Mouse (Mus musculus): ENCODE measurements around the gene Zfp114. TPM values are rescaled to one million over a fixed set of nuclear protein-coding genes. Genes with fewer than 3 reads are reported as not detected.

Gene Zfp114
- 4.9 and 6.1 TPM in 2 replicates for polyA plus RNA-seq (2016; fragmentation: Nextera tagmentation; extraction: Ambion mirVana)

- peak within 1 kb of the TSS; percentile 56 for H3K9ac ChIP-seq
- no peaks in the 10 kb centered on the region for H3K36me3 ChIP-seq
- 14% methylated on average over 23 of the region's 23 CpGs for WGBS
- no peaks in the 10 kb centered on the region for H3K27me3 ChIP-seq (replicated peaks)
- ATAC-seq (ENCODE audit: low FRiP score, low read depth), result peak; percentile 88
- no peaks in the 10 kb centered on the region for H3K4me1 ChIP-seq
- peak within 1 kb of the TSS; percentile 57 for H3K4me2 ChIP-seq (replicated peaks)
- H3K4me3 ChIP-seq, result peak within 1 kb of the TSS; percentile 53
- H3K27ac ChIP-seq, result no peak within 1 kb of the TSS
- no peaks in the 10 kb centered on the region for H3K9me3 ChIP-seq
Observed at GRCm38 (mm10) chr7:24174618-24175336, at the start of gene Zfp114. Gene Zfp114 (plus strand): TSS chr7:24175060.

GRCm38 (mm10) chr7:24133425-24133995, 41.4 kb upstream of the Zfp114 start:
- Histone ChIP-seq H3K4me1 (peaks cover 11% of the 10 kb centered on the region), H3K9me3 (no peaks in the 10 kb centered on the region), H3K27ac (no peak overlapping the region), H3K4me2 (replicated peaks) (peak overlapping the region; percentile 74), H3K4me3 (peak overlapping the region; percentile 61), H3K9ac (peak overlapping the region; percentile 56), H3K36me3 (peaks cover 26% of the 10 kb centered on the region), H3K27me3 (replicated peaks) (no peaks in the 10 kb centered on the region)
- ATAC-seq (ENCODE audit: low FRiP score, low read depth), result peak; percentile 27
- 19% methylated on average over 6 of the region's 6 CpGs for WGBS

DNA sequence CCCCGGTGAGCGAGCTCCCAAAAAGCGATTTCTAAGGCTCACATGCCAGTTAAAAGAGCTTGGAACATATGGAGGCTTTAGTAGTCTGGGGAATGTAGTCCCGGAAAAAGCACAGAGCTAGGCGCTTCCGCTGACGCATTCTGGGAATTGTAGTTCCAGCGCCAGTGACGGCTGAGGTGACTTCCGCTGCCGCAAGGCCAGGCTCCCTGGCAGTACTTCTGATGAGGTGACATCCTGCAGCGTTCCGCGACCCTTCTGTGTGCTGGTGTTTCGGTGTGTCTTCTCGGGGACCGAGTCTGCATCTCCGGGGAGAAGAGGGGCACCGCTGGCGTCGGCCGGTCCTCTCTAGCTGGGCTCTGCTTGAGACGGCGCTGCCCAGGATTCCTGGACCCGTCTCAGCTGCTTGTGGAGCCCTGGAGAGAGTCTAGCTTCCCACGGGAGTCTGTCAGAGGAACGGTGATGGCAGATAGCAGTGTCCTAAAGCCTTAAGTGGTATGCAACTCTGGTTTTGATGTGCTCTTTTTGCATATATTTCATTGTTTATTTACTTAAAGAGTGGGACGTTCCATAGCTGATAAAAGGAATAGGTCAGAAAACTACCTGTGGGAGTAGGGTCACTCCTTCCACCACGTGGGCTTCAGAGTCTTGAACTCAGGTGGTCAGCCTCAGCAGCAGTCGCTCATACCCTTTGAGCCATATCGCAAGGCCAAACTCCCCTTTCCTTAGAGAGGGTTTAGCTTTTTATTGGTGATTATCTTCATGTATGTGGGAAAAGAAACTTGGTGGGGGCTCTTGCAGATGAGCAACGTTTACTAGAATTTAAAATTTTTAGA, 40.6 kb upstream of the Zfp114 start, which contains the start of gene Zfp235:
TSS of gene Zfp235 (plus strand) at position 174 of the 833 bp plus-strand sequence.
- no peaks in the 10 kb centered on the region for H3K27me3 ChIP-seq (replicated peaks)
- H3K36me3 ChIP-seq, result peaks cover 33% of the 10 kb centered on the region
- peak within 1 kb of the TSS; percentile 68 for H3K9ac ChIP-seq
- peak; percentile 94 for ATAC-seq (ENCODE audit: low FRiP score, low read depth)
- WGBS, result 3% methylated on average over 32 of the region's 32 CpGs
- H3K9me3 ChIP-seq, result no peaks in the 10 kb centered on the region
- peaks cover 11% of the 10 kb centered on the region for H3K4me1 ChIP-seq
- H3K27ac ChIP-seq, result no peak within 1 kb of the TSS
- peak within 1 kb of the TSS; percentile 74 for H3K4me2 ChIP-seq (replicated peaks)
- H3K4me3 ChIP-seq, result peak within 1 kb of the TSS; percentile 61

DNA sequence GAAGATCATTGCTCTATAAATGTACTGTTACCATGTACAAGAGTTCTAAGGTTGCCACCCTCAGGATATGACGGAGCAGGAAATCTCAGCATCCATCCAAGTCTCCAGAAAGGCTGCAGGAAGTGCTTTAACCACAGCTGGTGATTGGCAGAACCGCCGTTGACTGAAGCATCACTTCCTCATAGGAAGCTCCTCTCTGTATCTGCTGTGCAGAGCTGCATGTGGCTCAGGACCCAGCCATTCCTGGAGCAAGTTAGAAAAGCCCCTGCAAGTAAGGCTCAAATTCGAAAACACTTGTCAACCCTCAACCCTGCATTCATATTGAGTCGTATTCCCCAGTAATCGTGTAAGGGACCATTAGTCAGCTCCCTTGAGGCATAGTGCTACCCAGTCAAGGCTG, 32.3 kb upstream of the Zfp114 start:
- H3K36me3 ChIP-seq, result peaks cover 49% of the 10 kb centered on the region

GRCm38 (mm10) chr7:24153272-24153671, 21.6 kb upstream of the Zfp114 start:
- 10% methylated on average over 1 of the region's 1 CpGs for WGBS
- no peaks in the 10 kb centered on the region for H3K36me3 ChIP-seq
- no peak overlapping the region for H3K4me3 ChIP-seq
- H3K4me1 ChIP-seq, result no peaks in the 10 kb centered on the region
- H3K9ac ChIP-seq, result no peak overlapping the region
- no peak overlapping the region for H3K4me2 ChIP-seq (replicated peaks)
- ATAC-seq (ENCODE audit: low FRiP score, low read depth), result no peak
- no peaks in the 10 kb centered on the region for H3K9me3 ChIP-seq
- no peaks in the 10 kb centered on the region for H3K27me3 ChIP-seq (replicated peaks)
- no peak overlapping the region for H3K27ac ChIP-seq

More for the DNA sequence above, 32.3 kb upstream of the Zfp114 start:
- Histone ChIP-seq H3K9me3 (no peaks in the 10 kb centered on the region), H3K27me3 (replicated peaks) (no peaks in the 10 kb centered on the region), H3K9ac (no peak overlapping the region), H3K4me3 (no peak overlapping the region), H3K4me1 (no peaks in the 10 kb centered on the region), H3K27ac (no peak overlapping the region), H3K4me2 (replicated peaks) (no peak overlapping the region)
- ATAC-seq (ENCODE audit: low FRiP score, low read depth), result no peak
- WGBS, result 92% methylated on average over 6 of the region's 6 CpGs

DNA sequence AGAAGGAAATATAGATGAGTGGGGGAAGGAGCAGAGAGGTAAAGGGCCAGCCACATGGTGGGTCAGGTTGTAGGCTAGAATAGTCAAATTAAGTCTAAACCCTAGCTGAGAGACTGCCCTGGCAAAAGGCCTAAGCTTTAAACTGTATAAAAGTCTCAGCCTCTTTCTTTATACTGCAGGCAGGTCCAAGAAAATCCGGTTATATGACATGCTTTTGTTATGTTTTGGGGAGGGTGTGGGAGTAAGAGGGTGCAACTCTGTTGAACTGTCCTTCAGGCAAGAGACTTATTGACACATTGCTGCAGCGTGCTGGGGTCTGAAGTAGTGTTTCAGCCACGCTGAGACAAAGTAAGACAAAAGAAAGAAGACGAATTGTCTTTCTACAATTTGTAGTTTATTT, 2.7 kb upstream of the Zfp114 start:
- 63% methylated on average over 4 of the region's 4 CpGs for WGBS
- Histone ChIP-seq H3K27me3 (replicated peaks) (no peaks in the 10 kb centered on the region), H3K4me1 (no peaks in the 10 kb centered on the region), H3K9me3 (no peaks in the 10 kb centered on the region), H3K9ac (no peak overlapping the region), H3K4me3 (no peak overlapping the region), H3K4me2 (replicated peaks) (no peak overlapping the region), H3K27ac (no peak overlapping the region), H3K36me3 (no peaks in the 10 kb centered on the region)
- no peak for ATAC-seq (ENCODE audit: low FRiP score, low read depth)

DNA sequence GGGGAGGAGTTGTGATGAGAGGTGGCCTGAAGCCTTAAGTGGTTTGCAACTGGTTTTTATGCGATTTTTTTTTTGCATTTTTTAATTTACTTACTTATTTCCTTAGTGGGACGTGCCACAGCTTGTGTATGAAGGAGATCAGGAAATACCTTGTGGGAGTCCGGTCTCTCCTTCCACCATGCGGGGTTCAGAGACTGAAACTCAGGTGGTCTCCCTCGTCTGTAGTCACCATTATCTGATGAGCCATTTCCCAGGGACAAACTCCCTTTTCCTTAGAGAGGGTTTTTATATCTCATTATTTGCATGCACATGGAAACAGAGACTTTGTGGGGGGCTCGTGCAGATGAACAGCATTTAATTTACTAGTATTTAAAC, 464 bp downstream of the Zfp114 start:
- Histone ChIP-seq H3K4me2 (replicated peaks) (peak overlapping the region; percentile 57), H3K9ac (peak overlapping the region; percentile 56), H3K4me1 (no peaks in the 10 kb centered on the region), H3K36me3 (no peaks in the 10 kb centered on the region), H3K27ac (no peak overlapping the region), H3K27me3 (replicated peaks) (no peaks in the 10 kb centered on the region), H3K4me3 (peak overlapping the region; percentile 53), H3K9me3 (no peaks in the 10 kb centered on the region)
- 66% methylated on average over 6 of the region's 6 CpGs for WGBS
- no peak; the same call in 1 of the 2 replicates for ATAC-seq (ENCODE audit: low FRiP score, low read depth)

DNA sequence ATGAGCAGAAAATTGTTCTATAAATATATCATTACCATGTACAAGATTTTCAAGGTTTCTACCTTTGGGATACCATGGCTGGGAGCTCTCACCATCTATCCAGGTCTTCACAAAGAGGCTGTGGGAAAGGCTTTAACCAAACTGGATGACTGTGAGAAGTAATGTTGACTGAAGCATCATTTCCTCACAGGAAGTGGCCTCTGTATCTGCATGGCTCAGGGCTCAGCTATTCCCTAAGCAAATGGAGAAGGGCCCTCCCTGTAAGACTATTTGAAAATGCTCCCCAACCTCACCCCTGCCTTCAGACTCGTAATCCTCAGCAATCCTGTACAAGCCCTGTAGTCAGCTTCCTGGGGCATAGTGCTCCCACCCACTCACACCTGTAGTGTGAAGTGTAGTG, 12.8 kb downstream of the Zfp114 start:
- Histone ChIP-seq H3K4me3 (no peak overlapping the region), H3K9ac (no peak overlapping the region), H3K36me3 (no peaks in the 10 kb centered on the region), H3K4me2 (replicated peaks) (no peak overlapping the region), H3K27ac (no peak overlapping the region), H3K9me3 (no peaks in the 10 kb centered on the region), H3K4me1 (no peaks in the 10 kb centered on the region), H3K27me3 (replicated peaks) (no peaks in the 10 kb centered on the region)
- ATAC-seq (ENCODE audit: low FRiP score, low read depth), result no peak
- 65% methylated on average over 1 of the region's 1 CpGs for WGBS

DNA sequence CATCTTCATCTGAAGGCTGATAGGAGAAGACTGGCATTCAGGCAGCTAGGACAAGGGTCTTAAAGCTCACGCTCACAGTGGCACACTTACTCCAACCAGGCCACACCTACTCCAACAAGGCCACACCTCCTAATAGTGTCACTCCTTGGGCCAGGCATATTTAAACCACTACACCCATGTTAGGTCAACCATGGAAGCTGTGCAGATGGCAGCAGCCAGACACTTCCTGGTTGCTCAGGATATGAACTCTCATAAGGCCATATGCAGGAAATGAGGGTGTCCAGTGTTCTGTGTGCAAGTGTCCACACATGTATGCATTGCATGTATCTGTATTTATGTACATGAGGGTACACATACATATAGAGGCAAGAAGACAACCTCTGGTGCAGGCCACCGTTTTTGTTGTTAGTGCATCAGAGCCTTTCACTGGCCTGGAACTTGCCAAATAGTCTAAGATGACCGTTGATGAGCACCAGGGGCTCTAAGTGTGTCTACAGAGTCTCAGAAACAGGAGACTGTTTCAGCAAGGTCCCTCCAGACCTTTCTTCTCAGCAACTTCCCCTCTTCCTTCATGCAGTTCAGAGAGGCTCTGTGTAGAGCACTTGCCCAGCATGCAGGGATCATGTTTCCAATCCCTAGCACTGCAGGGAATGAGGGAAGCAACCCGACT, 14.2 kb downstream of the Zfp114 start:
- 75% methylated on average over 4 of the region's 4 CpGs for WGBS
- Histone ChIP-seq H3K4me3 (no peak overlapping the region), H3K4me2 (replicated peaks) (no peak overlapping the region), H3K27me3 (replicated peaks) (no peaks in the 10 kb centered on the region), H3K4me1 (no peaks in the 10 kb centered on the region), H3K9me3 (peaks cover 7% of the 10 kb centered on the region; the same call in 1 of the 2 replicates), H3K9ac (no peak overlapping the region), H3K36me3 (peaks cover 7% of the 10 kb centered on the region), H3K27ac (no peak overlapping the region)
- no peak for ATAC-seq (ENCODE audit: low FRiP score, low read depth)

DNA sequence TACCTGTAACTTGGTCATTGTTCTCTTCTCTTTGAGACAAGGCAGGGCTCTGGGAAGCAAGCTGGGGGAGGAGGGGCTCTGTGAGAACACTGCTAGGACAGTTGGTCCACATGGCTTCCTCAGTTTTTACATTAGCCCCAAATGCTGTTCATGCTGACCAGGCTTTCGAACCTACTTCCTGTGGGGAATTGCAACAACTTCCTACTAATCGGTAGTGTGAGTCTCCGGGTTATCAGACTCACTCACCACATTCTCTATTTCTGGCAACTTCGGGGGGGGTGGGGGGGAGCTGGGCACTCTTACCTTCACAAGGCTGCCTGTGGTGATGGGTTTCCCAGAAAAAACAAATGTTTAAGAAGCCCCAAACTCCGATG, 14.7 kb downstream of the Zfp114 start:
- H3K9ac ChIP-seq, result no peak overlapping the region
- no peak for ATAC-seq (ENCODE audit: low FRiP score, low read depth)
- 80% methylated on average over 5 of the region's 5 CpGs for WGBS

DNA sequence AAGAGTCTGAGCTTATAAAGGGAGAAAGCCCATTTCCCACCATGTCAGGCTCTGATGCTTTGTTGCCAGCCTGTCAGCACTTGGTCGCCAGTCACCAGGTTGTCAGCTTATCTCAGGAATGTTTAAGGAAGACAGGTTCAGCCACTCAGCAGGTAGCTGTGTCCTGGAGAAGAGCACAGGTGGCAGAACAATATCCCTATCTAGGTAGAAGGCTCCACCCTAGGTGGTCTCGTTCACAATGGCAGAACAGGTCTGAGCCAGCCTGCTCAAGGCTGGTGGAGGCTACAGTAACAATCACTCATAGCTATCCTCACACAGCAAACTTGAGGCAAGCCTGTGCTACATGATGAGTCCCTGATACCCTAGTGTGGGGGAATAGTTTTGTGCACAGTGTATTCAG, 16.5 kb downstream of the Zfp114 start:
- H3K4me1 ChIP-seq, result no peaks in the 10 kb centered on the region
- no peak overlapping the region for H3K4me2 ChIP-seq (replicated peaks)
- whole genome bisulfite sequencing, result 88% methylated on average over 2 of the region's 2 CpGs
- H3K27me3 ChIP-seq (replicated peaks), result no peaks in the 10 kb centered on the region
- peaks cover 11% of the 10 kb centered on the region for H3K36me3 ChIP-seq
- H3K27ac ChIP-seq, result no peak overlapping the region
- H3K9me3 ChIP-seq, result peaks cover 8% of the 10 kb centered on the region; the same call in 1 of the 2 replicates
- no peak for ATAC-seq (ENCODE audit: low FRiP score, low read depth)
- H3K9ac ChIP-seq, result no peak overlapping the region
- H3K4me3 ChIP-seq, result no peak overlapping the region

More for the DNA sequence above, 14.7 kb downstream of the Zfp114 start:
- Histone ChIP-seq H3K4me1 (no peaks in the 10 kb centered on the region), H3K27me3 (replicated peaks) (no peaks in the 10 kb centered on the region), H3K27ac (no peak overlapping the region), H3K9me3 (peaks cover 8% of the 10 kb centered on the region; the same call in 1 of the 2 replicates), H3K4me2 (replicated peaks) (no peak overlapping the region), H3K36me3 (peaks cover 11% of the 10 kb centered on the region), H3K4me3 (no peak overlapping the region)

GRCm38 (mm10) chr7:24193157-24193556, 18.3 kb downstream of the Zfp114 start:
- peaks cover 24% of the 10 kb centered on the region for H3K36me3 ChIP-seq
- ATAC-seq (ENCODE audit: low FRiP score, low read depth), result no peak
- no peaks in the 10 kb centered on the region for H3K4me1 ChIP-seq
- WGBS, result 53% methylated on average over 3 of the region's 3 CpGs
- no peak overlapping the region for H3K4me3 ChIP-seq
- H3K27ac ChIP-seq, result no peak overlapping the region
- H3K9ac ChIP-seq, result no peak overlapping the region
- no peaks in the 10 kb centered on the region for H3K27me3 ChIP-seq (replicated peaks)
- peaks cover 10% of the 10 kb centered on the region for H3K9me3 ChIP-seq
- no peak overlapping the region for H3K4me2 ChIP-seq (replicated peaks)

Data from neural tube, embryonic 12.5 days (tissue).